Mouse (Mus musculus) limb, embryonic 10.5 days (tissue): ENCODE results near the gene Zfyve26. TPM values are rescaled to one million over a fixed set of nuclear protein-coding genes. Genes with fewer than 3 reads are reported as not detected.
"Not testable (repeated sequence)": the region's sequence is repeated elsewhere in the genome, so short reads cannot be mapped to it uniquely, and the experiment has no call there.

Experiments
- DNase-seq: peaks from one replicate; pipeline ENCODE4 v3.0.0-alpha.2; 2017; ENCODE audit warnings: low spot score
- H3K27ac ChIP-seq: fragments of 300-500 bp; sonication (generic); 2 replicates; pipeline ENCODE4 v1.5.1; 2016; ENCODE audit warnings: mild to moderate bottlenecking
- H3K27me3 ChIP-seq: fragments of 300-500 bp; sonication (generic); 2 replicates; pipeline ENCODE4 v1.6.1; 2016; ENCODE audit warnings: low read depth, mild to moderate bottlenecking; ENCODE audit not compliant: poor library complexity, severe bottlenecking
- H3K36me3 ChIP-seq: fragments of 300-500 bp; sonication (generic); 2 replicates; pipeline ENCODE4 v1.6.1; 2016; ENCODE audit warnings: mild to moderate bottlenecking, moderate library complexity
- H3K4me1 ChIP-seq: fragments of 300-500 bp; sonication (generic); 2 replicates; pipeline ENCODE4 v1.6.1; 2016
- H3K4me3 ChIP-seq: fragments of 300-500 bp; sonication (generic); 2 replicates; pipeline ENCODE4 v1.5.1; 2016; ENCODE audit warnings: mild to moderate bottlenecking, moderate library complexity
- H3K9me3 ChIP-seq: fragments of 300-500 bp; sonication (generic); replicated peaks from 2 replicates; pipeline ENCODE4 v1.6.1; 2016; ENCODE audit warnings: mild to moderate bottlenecking
- WGBS: fragments of 180-500 bp; shearing (Covaris S2); methylation state at CpG from one replicate; pipeline ENCODE4 v1.1.7; 2016; 5-methylcytosine and 5-hydroxymethylcytosine counted together
- polyA plus RNA-seq: library from polyadenylated mRNA; unstranded; fragments of >200 nt; fragmentation: Nextera tagmentation; extraction: Ambion mirVana; gene quantifications from 2 replicates; pipeline ENCODE4 v1.2.1, GENCODE M21; 2016

Zfyve26 gene
- polyA plus RNA-seq, 1 experiment from 2014 or later: 18.2 TPM

GRCm38 (mm10) chr12:79190931-79191673, 105.0 kb downstream of the Zfyve26 start:
- peaks cover 27% of the 10 kb centered on the region for H3K36me3 ChIP-seq
- 2% methylated on average over 18 of the region's 18 CpGs for WGBS
- DNase-seq: peak; percentile 62
- H3K9me3 ChIP-seq: no peaks in the 10 kb centered on the region
- H3K4me1 ChIP-seq: peaks cover 14% of the 10 kb centered on the region
- peak overlapping the region; percentile 70 for H3K4me3 ChIP-seq
- no peaks in the 10 kb centered on the region for H3K27me3 ChIP-seq
- H3K27ac ChIP-seq: peak overlapping the region; percentile 82

DNA sequence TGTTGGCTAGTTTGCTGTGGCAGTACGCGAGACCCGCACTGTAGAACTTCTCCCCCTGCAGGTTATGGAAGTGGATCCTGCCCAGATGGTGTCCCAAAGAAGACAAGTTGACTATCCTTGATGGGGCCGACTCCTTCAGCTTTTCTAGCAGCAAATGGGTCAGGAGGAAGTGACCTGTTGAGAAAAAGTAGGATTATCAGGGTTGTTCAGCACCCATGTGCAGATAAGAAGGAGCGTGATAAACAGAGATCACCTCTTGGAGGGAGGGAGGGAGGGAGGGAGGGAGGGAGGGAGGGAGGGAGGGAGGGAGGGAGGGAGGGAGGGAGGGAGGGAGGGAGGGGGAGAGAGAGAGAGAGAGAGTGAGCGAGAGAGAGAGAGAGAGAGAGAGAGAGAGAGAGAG, 110.9 kb downstream of the Zfyve26 start:
- WGBS: 87% methylated on average over 6 of the region's 6 CpGs

More for the DNA sequence above, 110.9 kb downstream of the Zfyve26 start:
- H3K27ac ChIP-seq, H3K4me1 ChIP-seq, H3K4me3 ChIP-seq, DNase-seq, H3K9me3 ChIP-seq, H3K27me3 ChIP-seq: not testable (repeated sequence)
- peaks cover 86% of the 10 kb centered on the region for H3K36me3 ChIP-seq

Other genes starting within 250 kb of the Zfyve26 start
- 28.4 and 34.4 TPM in 2 replicates for gene Pigh, start 206.7 kb downstream of the Zfyve26 start, polyA plus RNA-seq
- 0.20 and 0.26 TPM in 2 replicates for gene Arg2, start 165.5 kb downstream of the Zfyve26 start, polyA plus RNA-seq
- 91.8 and 99.8 TPM in 2 replicates for gene Vti1b, start 123.6 kb downstream of the Zfyve26 start, polyA plus RNA-seq
- gene Rdh11, start 104.0 kb downstream of the Zfyve26 start, polyA plus RNA-seq: 20.8 and 22.2 TPM in 2 replicates
- 1.9 and 2.6 TPM in 2 replicates for gene Rdh12, start 87.4 kb downstream of the Zfyve26 start, polyA plus RNA-seq
- gene Rad51b, start 978 bp upstream of the Zfyve26 start, polyA plus RNA-seq: 6.0 and 7.4 TPM in 2 replicates